Mouse (Mus musculus) lung, postnatal 14 days (tissue): ENCODE results near the gene Krt79.

Experiments
- DNase-seq: peaks from one replicate; pipeline ENCODE4 v3.0.0; 2021

Krt79 gene

DNA sequence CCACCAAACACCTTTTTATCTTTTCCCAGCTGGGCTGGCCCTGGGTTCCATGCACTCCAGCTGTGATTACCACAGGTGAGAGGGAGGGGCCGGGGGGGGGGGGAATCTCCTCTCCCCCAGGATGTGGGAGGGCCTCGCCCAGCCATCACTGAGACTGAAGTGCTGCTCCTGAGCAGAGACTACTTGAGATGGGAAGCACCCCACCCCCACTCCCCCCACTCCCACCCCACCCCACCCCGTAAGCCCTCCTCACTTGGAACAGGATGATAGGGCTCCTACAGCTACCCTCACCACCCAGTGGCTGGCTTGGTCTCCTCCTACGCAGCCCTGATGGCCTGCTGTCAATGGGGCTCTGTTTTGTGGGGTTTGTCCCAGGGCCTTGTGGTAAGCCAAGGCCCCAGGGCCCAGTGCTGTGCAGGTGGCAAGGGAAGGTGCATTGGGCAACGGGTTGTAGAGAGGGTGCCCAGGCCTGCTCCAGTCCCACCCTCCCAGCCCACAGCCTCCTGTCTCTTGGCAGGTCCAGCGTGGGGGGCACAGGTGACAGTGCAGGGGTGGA, at the start of gene Krt79:
Gene Krt79 (minus strand): TSS at position 51 of the 556 bp plus-strand sequence.
- DNase-seq, result no peak

DNA sequence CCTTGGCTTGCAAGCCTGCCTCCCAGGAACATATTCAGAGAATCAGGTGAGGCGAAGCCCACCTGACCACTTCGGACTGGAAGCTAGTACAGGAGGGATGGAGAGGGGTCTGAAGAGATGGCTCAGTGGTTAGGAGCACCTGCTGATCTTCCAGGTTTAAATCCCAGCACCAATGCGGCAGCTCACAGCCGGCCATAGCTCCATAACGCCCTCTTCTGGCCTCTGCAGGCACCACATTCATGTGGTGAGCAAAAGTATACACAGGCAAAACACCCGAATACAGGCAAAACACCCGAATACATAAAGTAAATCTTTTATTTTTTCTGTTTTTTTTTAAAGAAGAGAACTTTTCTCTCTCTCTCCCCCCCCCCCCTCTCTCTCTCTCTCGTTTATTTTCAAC, 48.6 kb upstream of the Krt79 start:
- DNase-seq, result no peak

DNA sequence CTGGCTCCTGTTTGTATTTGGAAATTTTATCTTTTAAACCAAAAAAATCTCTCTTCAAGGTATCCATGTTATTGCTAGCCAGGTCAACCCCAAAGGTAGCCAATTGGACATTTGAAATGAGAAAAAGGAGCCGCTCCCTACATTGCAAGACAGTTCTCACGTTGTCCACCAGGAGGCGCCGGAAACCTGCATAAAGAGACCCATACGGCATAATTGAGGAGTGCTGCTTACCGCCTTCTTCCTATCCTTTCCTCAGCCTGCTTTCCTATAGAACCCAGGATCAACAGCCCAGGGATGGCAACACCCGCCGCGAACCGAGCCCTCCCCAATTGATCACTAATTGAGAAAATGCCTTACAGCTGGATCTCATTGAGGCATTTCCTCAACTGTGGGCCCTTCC, 48.0 kb upstream of the Krt79 start:
- peak; percentile 92 for DNase-seq

DNA sequence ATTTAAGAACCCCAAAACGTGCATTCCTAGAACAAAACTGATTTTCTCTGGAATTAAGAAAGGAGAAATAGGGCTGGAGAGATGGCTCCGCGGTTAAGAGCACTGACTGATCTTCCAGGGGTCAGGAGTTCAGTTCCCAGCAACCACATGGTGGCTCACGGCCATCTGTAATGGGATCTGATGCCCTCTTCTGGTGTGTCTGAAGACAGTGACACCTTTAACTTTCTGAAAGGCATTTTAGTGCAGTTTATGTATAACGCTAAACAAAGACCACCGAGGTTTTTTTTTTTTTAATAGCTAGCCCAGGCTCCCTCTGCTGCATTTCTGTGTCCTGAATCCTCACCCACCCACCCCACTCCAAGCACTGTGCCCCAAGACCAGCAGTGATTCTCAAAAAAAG, 44.6 kb upstream of the Krt79 start:
- DNase-seq, result no peak

DNA sequence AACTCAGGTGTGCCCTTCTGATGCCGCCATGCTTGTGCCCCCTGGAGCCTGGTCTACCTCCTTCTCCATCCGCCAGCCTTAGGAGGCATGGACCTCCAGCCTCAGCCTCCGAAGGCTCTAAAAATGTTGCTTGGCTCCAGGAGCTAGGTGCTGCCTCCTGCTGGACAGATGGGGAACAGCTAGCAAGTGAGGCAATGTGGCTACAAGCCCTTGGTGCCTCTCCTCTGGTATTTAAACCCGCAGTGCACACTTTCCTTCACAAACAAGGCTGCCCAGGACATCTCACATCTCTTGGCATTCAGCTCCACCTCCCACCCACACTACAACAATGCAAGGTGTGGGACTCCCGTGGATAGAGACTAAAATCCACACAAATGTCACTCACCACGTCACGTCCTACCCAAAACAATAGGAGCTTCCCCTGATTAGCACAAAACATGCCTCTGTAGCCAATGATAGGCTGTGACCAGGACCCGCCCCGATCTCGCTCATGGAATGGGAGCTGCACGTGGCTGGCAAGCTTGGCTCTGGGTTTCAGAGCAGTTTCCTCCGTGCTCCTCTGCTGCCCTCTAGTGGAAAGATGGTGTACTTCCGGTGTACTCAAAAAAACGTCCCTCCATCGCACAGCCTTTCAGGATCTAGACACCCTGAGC, 44.0 kb upstream of the Krt79 start:
- peak; percentile 94 for DNase-seq

DNA sequence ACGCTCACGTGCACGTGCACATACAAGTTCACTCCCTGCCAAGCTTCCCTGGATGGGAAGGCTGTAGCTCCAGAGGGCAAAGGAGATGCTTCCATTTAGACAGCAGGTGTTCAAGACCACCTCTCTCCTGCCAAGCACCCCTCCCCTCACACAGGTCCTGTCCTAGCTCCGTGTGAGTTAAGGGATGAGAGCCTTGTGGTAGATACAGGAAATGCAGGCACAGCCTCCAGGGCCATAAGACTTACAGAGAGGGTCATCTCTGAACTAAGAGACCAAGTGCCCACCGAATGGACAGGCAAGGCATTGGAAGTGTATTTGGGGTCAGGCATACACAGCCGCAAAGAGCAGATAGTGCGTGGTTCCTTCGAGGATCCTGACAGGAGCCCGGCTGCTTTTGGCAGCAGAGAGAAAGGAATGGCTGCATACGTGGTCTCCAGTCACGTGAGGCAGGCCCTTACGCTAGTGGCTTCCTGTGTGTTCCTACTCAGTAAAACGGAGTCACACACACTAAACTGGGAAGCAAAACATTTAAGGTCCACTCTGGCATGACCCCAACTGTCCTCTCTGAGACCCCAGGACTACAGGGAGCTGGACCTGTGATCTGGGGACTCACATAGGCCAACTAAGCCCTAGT, 43.3 kb upstream of the Krt79 start:
- no peak for DNase-seq

DNA sequence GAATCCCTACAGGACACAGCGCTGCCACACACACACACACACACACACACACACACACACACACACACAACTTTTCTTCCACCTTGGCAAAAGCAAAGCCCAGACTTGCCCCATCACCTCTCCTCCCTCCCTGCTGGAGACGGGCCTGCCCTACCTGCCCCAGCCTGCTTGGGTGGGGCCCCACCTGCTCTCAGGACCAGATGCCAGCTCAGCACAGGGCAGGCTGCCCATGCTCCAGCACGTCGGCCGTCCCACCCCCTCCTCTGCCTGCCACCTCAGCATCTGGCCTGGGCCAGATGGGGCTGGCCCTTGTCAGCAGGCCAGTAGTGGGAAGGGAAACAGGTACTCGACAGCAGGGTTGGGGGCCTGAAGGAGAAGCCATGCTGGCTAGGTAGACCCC, 40.7 kb upstream of the Krt79 start:
- peak; percentile 68 for DNase-seq

DNA sequence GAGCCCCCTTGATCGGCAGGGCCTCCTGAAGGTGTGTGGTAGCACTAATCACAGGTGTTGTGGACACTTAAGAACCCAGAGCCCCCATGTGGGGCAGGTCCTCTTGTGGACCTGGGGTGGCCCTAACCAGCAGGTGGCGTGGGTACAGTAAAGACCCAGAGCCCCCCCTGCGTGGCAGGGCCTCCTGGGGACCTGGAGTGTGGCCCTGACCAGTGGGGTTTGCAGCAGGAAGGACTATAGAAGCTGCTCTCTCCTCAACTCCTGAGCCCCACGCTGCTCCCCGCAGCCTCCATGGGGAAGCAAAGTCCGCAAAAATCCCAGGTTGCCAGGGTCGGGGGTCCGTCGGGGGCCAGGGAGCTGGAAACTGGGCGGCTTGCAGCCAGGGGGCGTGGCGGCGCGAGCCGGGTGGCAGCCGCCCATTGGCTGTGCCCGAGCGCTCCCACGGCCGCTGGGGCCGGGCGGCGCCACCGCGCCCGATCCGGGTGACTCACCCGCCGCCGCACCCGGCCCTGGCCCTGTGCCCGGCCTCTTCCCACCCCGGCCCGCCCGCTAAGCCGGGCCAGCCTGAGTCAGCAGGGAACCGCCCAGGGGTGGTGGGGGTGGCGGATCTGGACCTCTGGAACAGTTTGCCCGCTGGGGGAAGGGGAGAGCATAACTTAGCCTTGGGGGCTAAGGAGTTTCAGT, 37.1 kb upstream of the Krt79 start:
- DNase-seq, result peak; percentile 95

DNA sequence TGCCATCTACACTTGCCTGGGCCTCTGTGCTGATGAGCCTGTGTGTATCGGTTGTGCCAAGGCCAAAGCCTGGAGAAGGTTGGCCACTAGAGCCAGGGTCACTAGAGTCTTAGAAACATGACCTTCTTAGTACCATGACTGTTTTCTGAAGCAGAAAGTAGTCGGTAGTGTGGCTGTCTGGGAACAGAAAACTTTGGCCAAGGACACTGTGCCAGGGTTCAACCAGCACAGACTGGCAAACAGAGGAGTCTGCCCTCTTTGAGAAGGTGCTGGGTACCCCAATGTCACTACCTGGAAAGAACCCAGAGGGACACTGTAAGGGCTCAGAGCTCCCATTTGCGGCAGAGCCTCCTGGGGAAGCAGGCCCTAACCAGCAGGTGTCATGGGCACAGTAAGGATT, 36.5 kb upstream of the Krt79 start:
- no peak for DNase-seq

DNA sequence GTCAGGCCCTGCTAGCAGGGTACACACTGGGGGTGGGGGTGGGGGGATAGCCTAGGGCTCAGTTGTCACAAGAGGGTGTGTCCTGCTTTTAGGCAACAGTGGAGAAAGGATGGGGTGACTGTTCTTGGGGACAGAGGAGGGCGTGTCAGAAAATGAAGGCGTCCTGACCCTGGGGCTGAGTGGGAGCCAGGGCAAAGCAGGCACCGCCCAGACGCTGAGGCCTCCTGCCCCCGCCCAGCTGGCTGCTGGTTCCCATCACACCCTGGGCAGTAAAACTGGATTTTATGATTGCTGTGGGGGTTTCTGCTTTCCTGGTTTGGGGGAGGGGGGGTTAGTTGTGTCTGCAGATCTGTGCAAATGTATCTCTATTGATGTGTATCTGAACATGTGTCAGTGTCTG, 35.9 kb upstream of the Krt79 start:
- peak; percentile 52 for DNase-seq

DNA sequence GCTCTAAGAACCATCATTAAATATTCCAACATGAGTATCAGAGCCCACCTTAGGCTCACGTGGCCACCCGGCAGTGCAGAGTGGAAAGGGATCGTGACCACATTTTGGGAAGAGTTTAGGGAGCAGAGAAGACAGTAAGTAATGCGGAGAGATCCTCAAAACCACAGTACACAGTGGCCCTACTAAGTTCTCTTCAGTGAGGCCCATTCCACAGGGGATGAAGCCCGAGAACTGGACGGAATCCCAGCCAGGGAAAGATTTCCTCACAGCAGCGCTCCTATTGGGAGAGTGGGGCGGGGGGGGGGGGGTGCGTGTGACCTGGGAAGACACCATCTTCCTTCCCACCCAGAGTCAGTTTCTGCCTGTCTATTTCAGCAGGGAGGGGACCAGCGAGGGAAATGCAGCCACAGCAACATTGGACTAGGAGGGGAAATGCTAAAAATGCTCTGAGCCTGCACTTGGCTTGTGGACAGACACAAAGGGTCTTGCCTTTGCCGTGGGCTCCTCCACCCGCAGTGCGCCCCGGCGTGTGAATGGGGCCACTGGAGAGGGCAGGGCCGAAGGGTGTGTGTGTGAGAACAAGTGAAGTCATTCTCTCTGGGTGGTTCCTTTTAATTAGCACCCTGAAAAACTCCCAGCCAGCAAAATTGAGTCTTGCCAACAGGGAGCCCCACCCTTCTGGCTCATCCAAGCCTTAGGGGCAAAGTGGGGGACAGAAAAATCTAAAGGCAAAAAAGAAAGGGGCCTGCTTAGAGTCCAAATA, 34.1 kb upstream of the Krt79 start:
- DNase-seq, result no peak

DNA sequence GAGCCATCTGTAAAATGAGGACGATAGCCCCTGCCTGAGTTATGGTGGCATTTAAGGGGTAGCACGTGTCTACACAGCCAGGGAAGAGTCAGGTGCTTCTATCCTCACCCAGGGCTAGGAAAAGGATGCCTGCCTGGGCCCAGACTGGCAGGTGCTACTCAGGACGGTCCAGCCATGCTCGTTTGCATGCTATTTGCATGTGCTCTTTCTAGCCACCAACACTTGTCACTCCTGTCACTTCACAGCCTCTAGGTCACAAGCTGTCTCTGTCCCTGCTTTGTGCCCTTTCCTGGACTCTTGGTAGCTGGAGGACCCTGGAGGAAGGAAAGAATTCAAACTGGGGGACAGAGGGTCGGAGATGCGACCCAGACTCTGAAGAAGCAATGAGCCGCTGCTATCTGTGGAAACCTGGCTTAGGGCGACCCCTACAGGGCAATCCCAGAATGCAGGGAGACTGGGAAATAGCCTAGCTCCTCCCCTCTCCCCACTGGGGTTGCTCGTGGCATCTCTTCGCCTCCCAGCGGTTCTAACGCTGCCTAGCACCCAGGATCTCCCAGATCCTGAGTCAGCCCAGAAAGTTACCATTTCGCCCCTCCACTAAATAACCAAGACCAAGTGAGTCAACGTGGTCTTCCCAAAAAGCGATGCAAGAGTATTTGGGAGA, 33.4 kb upstream of the Krt79 start:
- peak; percentile 98 for DNase-seq

DNA sequence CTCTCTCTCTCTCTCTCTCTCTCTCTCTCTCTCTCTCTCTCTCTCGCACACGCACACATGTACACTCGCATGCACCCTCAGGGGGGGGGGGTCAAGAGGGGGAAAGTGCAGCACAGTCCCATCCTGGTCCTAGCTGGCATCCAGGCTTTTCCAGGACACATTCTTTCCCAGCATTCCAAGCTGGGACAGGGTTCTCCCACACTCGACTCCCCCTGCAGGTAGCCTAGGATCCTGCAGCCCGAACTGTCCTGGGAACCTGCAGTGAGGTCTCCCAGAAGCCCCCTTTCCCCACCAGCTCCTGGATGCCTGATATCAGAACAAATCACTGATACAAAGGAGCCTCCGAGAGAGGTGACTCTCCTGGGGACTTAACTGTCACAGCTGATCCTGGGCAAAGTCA, 30.4 kb upstream of the Krt79 start:
- peak; percentile 75 for DNase-seq

DNA sequence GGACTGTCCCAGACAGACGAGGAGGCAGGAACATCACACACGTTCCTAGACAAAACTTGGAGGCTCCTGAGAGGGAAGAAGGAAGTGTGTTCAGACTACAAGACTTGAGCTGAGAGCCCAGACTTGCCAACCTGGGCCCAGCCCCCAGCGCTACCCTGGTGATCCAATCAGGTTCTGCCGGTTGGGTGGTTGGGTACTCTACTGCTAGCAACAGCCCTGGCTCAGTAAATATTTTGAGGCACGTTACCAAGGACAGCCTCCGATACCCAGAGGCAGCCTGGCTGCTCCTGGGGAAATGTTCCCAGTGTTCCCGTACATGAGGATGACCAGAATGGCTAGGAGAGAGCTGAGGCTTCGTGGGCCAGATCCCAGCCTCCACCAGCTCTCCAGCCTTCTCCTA, 26.7 kb upstream of the Krt79 start:
- peak; percentile 66 for DNase-seq

DNA sequence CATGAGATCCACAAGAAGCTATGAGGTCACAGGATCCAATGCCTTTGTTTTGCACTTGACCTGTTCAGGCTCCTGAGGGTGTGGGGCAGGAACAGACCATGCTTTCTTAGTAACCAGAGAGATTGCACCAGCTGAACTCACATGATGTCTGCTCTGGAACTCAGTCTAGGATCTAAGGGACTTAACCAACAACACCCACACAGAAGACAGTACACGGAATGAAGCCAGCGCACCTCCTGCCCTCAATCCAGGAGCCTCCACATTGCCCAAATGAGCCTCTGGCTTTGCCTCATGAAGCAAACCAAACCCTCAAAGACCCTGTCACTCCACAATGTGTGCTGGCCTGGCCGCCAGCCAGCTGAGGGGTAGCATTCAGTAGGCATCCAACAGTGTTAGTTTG, 18.8 kb upstream of the Krt79 start:
- no peak for DNase-seq

DNA sequence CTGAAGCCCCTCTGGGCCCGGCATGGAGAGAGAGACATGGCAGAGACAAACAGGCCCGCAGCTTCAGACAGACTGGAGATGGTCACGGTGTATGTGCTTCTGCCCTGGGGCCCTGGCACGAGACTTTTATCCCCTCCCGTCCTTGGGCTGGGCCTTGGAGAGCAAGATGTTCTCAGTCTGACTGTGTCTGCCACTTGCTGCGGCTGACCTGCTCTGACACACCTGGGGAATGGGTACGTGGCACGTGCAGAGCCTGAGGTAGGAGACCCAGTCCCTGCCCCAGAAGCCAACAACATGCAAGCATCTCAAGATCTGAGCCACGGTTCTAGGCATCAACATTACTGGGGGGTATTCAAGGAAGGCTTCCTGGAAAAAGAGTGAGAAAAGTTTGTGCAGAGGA, 14.1 kb upstream of the Krt79 start, which contains the start of gene Krt78:
Gene Krt78 (minus strand): TSS at position 101 of the 400 bp plus-strand sequence.
- no peak for DNase-seq

DNA sequence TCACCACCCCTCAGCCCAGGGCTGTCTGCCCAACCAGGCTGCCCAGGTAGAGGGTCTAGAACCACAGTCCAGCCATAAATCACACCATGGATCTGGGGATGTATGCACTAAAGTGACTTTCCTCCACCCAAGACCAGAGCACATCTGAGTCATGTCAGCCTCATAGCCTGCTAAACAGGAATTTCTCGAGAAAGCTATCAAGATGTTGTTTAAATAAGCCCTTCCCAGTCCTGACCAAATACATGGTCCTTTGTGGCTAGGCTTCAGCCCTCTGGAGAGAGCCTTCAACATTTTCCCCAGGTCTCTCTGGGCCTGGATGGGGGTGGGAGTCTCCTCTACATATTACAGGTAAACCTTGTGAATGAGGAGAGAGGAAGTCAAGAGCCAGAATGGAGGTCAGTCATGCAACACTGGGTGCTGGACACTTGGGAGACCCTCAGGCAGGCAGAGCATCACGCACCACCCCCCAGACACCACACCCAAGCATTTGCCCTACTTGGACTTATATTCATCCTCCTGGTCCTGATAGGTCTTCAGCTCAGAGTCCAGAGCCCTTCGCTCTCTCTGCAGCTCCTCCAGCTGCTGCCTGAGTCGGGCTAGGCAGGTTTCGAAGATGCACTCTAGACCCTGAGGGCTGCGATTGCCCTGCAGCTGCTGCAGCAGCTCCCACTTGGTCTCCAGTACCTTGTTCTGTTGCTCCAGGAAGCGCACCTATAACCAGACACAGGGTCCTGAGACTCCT, 12.8 kb upstream of the Krt79 start:
- no peak for DNase-seq

DNA sequence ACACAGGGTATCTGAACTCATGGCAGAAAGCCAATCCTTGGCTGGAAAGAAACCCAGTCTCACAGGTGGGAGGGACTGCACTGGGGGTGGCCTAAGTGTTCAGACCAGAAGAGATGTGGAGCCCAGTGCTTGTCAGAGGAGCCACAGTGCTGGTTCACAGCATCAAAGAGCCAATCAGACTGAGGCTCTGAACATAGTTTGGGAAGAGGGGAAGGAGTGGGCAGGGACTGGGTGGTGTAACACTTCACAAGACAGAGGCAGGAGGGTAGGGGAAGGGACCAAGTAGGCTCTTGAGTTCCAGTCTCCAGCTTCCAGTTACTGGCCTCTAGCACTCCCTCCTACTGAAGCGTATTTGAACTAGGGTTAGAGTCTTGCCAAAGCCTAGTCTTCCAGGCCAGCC, 5.3 kb upstream of the Krt79 start:
- DNase-seq, result no peak

DNA sequence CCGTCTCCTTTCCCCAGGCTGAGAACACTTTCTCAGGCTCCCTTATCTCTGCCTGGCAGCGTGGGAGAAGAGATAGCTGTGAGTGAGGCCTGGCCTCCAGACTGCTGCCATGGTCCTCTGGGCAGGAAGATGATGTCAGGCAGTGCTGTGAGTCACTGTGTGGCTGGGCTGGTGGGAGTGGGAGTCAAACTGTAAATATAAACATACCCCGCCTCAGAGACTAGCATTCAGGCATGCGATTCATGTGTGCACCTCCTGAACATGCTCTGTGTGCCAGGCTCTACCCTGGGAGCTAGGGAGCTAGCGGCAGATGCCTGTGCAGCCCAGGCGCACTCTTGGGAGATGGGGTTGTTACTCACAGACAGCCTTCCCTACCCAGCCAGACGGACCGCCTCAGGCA, 1.8 kb upstream of the Krt79 start:
- DNase-seq, result no peak

DNA sequence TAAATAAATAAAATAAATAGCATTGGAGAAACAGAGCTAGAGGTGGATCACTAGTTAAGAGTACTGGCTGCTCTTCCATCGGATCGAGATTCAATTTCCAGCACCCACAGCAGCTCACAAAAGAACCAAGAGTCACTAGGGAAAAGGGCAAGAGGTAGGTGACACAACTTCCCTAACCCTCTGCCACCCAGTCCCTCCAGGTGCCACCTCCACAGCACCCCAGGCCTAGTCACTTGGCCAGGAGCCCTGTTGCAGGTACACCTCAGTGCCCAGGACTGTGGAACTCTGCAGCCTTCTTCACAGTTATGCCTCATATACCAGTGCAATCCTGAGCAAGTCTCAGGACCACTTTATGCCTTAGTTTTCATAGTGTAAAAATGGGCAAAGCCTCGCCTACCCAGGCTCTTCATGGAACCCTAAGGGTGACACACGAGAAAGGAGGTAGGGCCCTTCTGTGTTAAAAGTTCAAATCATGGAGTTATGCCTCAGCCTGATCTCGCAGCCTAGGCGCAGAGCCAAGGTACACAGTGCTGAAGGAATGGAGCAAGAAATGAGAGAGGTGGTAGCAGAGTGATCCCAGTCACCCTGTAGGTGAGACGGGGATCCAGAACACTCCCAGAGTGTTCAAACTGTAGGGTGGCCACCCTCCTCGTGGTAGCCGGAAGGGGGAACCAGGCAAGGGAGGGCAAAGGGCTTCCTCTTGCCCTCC, 1.4 kb downstream of the Krt79 start:
- DNase-seq, result no peak

DNA sequence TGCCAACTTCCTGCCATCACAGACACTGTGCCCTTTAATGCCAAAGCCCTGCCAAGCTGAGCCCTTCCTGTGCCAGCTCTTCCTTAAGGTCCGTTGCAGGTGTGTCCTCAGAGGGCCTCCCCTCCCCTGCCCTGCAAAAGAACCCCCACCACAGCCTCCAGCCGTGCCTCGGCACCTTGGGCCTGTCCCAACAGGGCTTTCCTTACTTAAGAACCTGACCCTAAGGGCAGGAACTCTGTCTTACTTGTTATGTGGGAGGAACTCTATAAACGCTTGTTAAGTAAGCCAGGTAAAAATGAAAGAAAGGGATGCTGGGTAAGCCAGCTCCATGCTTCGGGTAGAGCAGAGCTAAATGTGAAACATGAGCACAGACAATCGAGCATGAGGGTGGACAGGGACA, 7.1 kb downstream of the Krt79 start:
- DNase-seq, result no peak
